22 mouse cellular contexts compared by ENCODE assay signal in the genomic region with DNA sequence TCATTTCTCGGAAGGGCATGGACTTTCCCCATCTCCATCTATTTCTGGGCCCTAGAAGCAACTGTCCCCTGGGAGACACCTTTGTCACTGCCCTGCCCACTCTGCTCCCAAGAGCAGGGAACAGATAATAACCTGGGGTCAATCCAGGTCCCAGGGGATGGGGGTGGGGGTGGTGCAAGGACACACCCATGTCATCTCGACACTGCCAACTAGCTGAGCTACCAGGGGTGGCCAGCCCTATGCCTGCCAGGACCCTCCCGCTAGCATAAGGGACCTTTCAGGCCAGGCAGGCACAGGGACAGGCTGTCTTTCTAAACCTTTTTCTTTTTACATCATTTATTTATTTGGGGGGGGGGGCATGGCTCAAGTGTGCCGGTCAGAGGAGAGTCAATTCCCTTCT. TPM values are rescaled to one million over a fixed set of nuclear protein-coding genes. Genes with fewer than 3 reads are reported as not detected.
A peak's percentile ranks its signal among the peaks of the same experiment; 100 is the strongest.
DNase-seq lines count a peak whose midpoint lies in the region; ATAC-seq and TF ChIP-seq lines count a peak whose summit lies in the region.
"Had no signal": no experiment of that assay in that cellular context is flagged by ENCODE, and none has a peak within 500 bp of the region (broad histone marks: within the 10 kb centered on the region; RNA-seq: fewer than 3 reads in every experiment).

No protein-coding gene starts in this region.

- intact Hi-C loops in heart, adult 2 months (cut with DNase I): no loop called here

- H3K36me3 ChIP-seq in heart, embryonic 13.5 days: peaks cover 11% of the 10 kb centered on the region
- no peaks in the 10 kb centered on the region for H3K36me3 ChIP-seq in heart, adult 2 months (ENCODE audit: control insufficient read depth, insufficient read depth, low read length)
- H3K36me3 ChIP-seq in midbrain, embryonic 11.5 days (ENCODE audit: control insufficient read depth, insufficient read depth, low read length): no peaks in the 10 kb centered on the region; the same call in 1 of the 2 replicates
- no peaks in the 10 kb centered on the region for H3K36me3 ChIP-seq in midbrain, embryonic 15.5 days (replicated peaks)
- H3K36me3 ChIP-seq in intestine, embryonic 15.5 days: no peaks in the 10 kb centered on the region
- H3K36me3 ChIP-seq in limb, embryonic 14.5 days (ENCODE audit: control insufficient read depth, insufficient read depth, low read length): peaks cover 14% of the 10 kb centered on the region

- no peaks in the 10 kb centered on the region for H3K79me2 ChIP-seq in heart, adult 2 months (replicated peaks; ENCODE audit: control insufficient read depth, insufficient read depth, low read length)

- H3K4me1 ChIP-seq in heart, embryonic 13.5 days: peaks cover 25% of the 10 kb centered on the region
- H3K4me1 ChIP-seq in heart, adult 2 months (ENCODE audit: control insufficient read depth, insufficient read depth, low read length): no peaks in the 10 kb centered on the region
- peaks cover 6% of the 10 kb centered on the region; the same call in 1 of the 2 replicates for H3K4me1 ChIP-seq in midbrain, embryonic 11.5 days (ENCODE audit: control insufficient read depth, insufficient read depth, low read length)
- H3K4me1 ChIP-seq in midbrain, embryonic 15.5 days: 0 out of 2 replicates have a peak, but pooled peaks cover 5% of the 10 kb centered on the region
- peaks cover 17% of the 10 kb centered on the region for H3K4me1 ChIP-seq in intestine, embryonic 15.5 days (replicated peaks)
- peaks cover 10% of the 10 kb centered on the region; the same call in 1 of the 2 replicates for H3K4me1 ChIP-seq in limb, embryonic 14.5 days (ENCODE audit: control insufficient read depth, insufficient read depth, low read length)

- 46% methylated on average over 4 of the region's 4 CpGs for WGBS in heart, embryonic 13.5 days
- WGBS in heart, adult 2 months: 48% methylated on average over 4 of the region's 4 CpGs
- 48% methylated on average over 4 of the region's 4 CpGs for whole genome bisulfite sequencing in midbrain, embryonic 11.5 days
- WGBS in midbrain, embryonic 15.5 days: 60% methylated on average over 4 of the region's 4 CpGs
- WGBS in intestine, embryonic 15.5 days: 35% methylated on average over 4 of the region's 4 CpGs
- WGBS in limb, embryonic 14.5 days: 75% methylated on average over 4 of the region's 4 CpGs

- peak overlapping the region; percentile 51 for H3K9ac ChIP-seq in heart, embryonic 13.5 days
- no peak overlapping the region for H3K9ac ChIP-seq in heart, adult 2 months (ENCODE audit: low read depth, low read length)
- H3K9ac ChIP-seq in midbrain, embryonic 11.5 days (ENCODE audit: low read length): no peak overlapping the region; the same call in 1 of the 2 replicates
- no peak overlapping the region for H3K9ac ChIP-seq in midbrain, embryonic 15.5 days
- no peak overlapping the region for H3K9ac ChIP-seq in intestine, embryonic 15.5 days
- H3K9ac ChIP-seq in limb, embryonic 14.5 days (ENCODE audit: low read depth, low read length, severe bottlenecking): no peak overlapping the region
- H3K9ac ChIP-seq: hindbrain, embryonic 14.5 days; liver, embryonic 13.5 days; midbrain, embryonic 12.5 days had no signal

- H3K27me3 ChIP-seq in heart, embryonic 13.5 days (replicated peaks): no peaks in the 10 kb centered on the region
- H3K27me3 ChIP-seq in heart, adult 2 months (ENCODE audit: control insufficient read depth, insufficient read depth, low read length): no peaks in the 10 kb centered on the region
- no peaks in the 10 kb centered on the region for H3K27me3 ChIP-seq in midbrain, embryonic 11.5 days (ENCODE audit: control insufficient read depth, insufficient read depth, low read length)
- H3K27me3 ChIP-seq in midbrain, embryonic 15.5 days (replicated peaks): no peaks in the 10 kb centered on the region
- no peaks in the 10 kb centered on the region for H3K27me3 ChIP-seq in intestine, embryonic 15.5 days (replicated peaks)
- no peaks in the 10 kb centered on the region for H3K27me3 ChIP-seq in limb, embryonic 14.5 days (ENCODE audit: control insufficient read depth, insufficient read depth, low read length)
- H3K27me3 ChIP-seq: liver, embryonic 13.5 days; midbrain, embryonic 12.5 days; Patski had no signal

- no peaks in the 10 kb centered on the region for H3K9me3 ChIP-seq in heart, embryonic 13.5 days
- H3K9me3 ChIP-seq in midbrain, embryonic 11.5 days (ENCODE audit: control insufficient read depth, low read length): no peaks in the 10 kb centered on the region
- no peaks in the 10 kb centered on the region for H3K9me3 ChIP-seq in midbrain, embryonic 15.5 days
- no peaks in the 10 kb centered on the region for H3K9me3 ChIP-seq in intestine, embryonic 15.5 days
- no peaks in the 10 kb centered on the region for H3K9me3 ChIP-seq in limb, embryonic 14.5 days (ENCODE audit: control insufficient read depth, low read length)
- H3K9me3 ChIP-seq: liver, embryonic 13.5 days; midbrain, embryonic 12.5 days had no signal

- no peak for TF ChIP-seq CTCF in heart, adult 2 months (IDR thresholded peaks at IDR 0.05)

- no peak overlapping the region for H3K4me2 ChIP-seq in heart, embryonic 13.5 days
- no peak overlapping the region for H3K4me2 ChIP-seq in midbrain, embryonic 11.5 days
- H3K4me2 ChIP-seq in midbrain, embryonic 15.5 days: no peak overlapping the region
- H3K4me2 ChIP-seq in intestine, embryonic 15.5 days (replicated peaks): peak overlapping the region; percentile 18; the same call in 1 of the 2 replicates
- no peak overlapping the region for H3K4me2 ChIP-seq in limb, embryonic 14.5 days (replicated peaks; ENCODE audit: low read depth, low read length, severe bottlenecking)
- H3K4me2 ChIP-seq: hindbrain, embryonic 14.5 days; liver, embryonic 13.5 days; midbrain, embryonic 12.5 days had no signal

- no peak for DNase-seq in heart, adult 2 months
- DNase-seq in midbrain, embryonic 11.5 days (ENCODE audit: low spot score, missing footprints): no peak
- DNase-seq in limb, embryonic 14.5 days (ENCODE audit: low spot score): no peak
- DNase-seq in layer of hippocampus, postnatal 25 days (ENCODE audit: extremely low spot score in 1 of 2, low spot score in 1 of 2): no peak
- DNase-seq: adrenal gland, postnatal 14 days; cerebellum, adult 11-12 months; cerebellum, postnatal 25 days; gastrocnemius, postnatal 10 days; kidney, adult 8-10 months; kidney, postnatal 25 days; layer of hippocampus, adult 9-11 months; liver, embryonic 13.5 days; lung, postnatal 14 days; right cerebral cortex, postnatal 25 days; thymus, postnatal 36 days had no signal

- TF ChIP-seq POLR2A in heart, adult 2 months (IDR thresholded peaks at IDR 0.05; ENCODE audit: insufficient read depth, low read depth, low read length): no peak
- TF ChIP-seq POLR2A in limb, embryonic 14.5 days (IDR thresholded peaks at IDR 0.05; ENCODE audit: borderline replicate concordance, extremely low read depth, insufficient read depth, insufficient read length): no peak

- no peak for TF ChIP-seq EP300 in heart, adult 2 months (IDR thresholded peaks at IDR 0.05; ENCODE audit: insufficient read depth, low read depth, low read length)

- no peak overlapping the region for H3K4me3 ChIP-seq in heart, embryonic 13.5 days
- no peak overlapping the region for H3K4me3 ChIP-seq in heart, adult 2 months
- no peak overlapping the region for H3K4me3 ChIP-seq in midbrain, embryonic 11.5 days (ENCODE audit: low read depth, low read length)
- H3K4me3 ChIP-seq in midbrain, embryonic 15.5 days: no peak overlapping the region
- H3K4me3 ChIP-seq in intestine, embryonic 15.5 days (replicated peaks): no peak overlapping the region
- H3K4me3 ChIP-seq in limb, embryonic 14.5 days (replicated peaks; ENCODE audit: low read length): no peak overlapping the region
- H3K4me3 ChIP-seq: liver, embryonic 13.5 days; midbrain, embryonic 12.5 days had no signal

- no peak overlapping the region for H3K27ac ChIP-seq in heart, embryonic 13.5 days (replicated peaks)
- no peak overlapping the region for H3K27ac ChIP-seq in heart, adult 2 months
- H3K27ac ChIP-seq in midbrain, embryonic 11.5 days (ENCODE audit: low read depth, low read length): no peak overlapping the region
- H3K27ac ChIP-seq in midbrain, embryonic 15.5 days: no peak overlapping the region
- H3K27ac ChIP-seq in intestine, embryonic 15.5 days: no peak overlapping the region
- peak overlapping the region; percentile 56; the same call in 1 of the 2 replicates for H3K27ac ChIP-seq in limb, embryonic 14.5 days (replicated peaks; ENCODE audit: low read depth, low read length)
- H3K27ac ChIP-seq: hindbrain, embryonic 14.5 days; liver, embryonic 13.5 days had no signal

- no peak for ATAC-seq in heart, embryonic 13.5 days (ENCODE audit: extremely low read depth, insufficient number of reproducible peaks, low FRiP score, low TSS enrichment)
- ATAC-seq in midbrain, embryonic 11.5 days (ENCODE audit: low FRiP score): peak; percentile 20; the same call in 1 of the 2 replicates
- ATAC-seq in midbrain, embryonic 15.5 days (replicated peaks): no peak
- ATAC-seq in intestine, embryonic 15.5 days: peak; percentile 15; the same call in 1 of the 2 replicates
- ATAC-seq in limb, embryonic 14.5 days (ENCODE audit: low FRiP score, low read depth): peak; percentile 7; the same call in 1 of the 2 replicates
- ATAC-seq: activated CD4-positive, CD25-positive, alpha-beta regulatory T cell, adult 4 months; Patski had no signal

RNA-seq across cellular contexts. Expression of a gene that starts 28.5 kb away (rescaled TPM):
- 11.9 and 12.5 TPM in 2 replicates for polyA plus RNA-seq in heart, embryonic 13.5 days (2015; fragmentation: Nextera tagmentation; extraction: Ambion mirVana)
- 1 to 10 TPM; 1.8 to 2.0 TPM for total RNA-seq in heart, adult 2 months (2021)
- 9.6 and 11.1 TPM in 2 replicates for polyA plus RNA-seq in heart, adult 2 months (2012; rRNA removed)
- polyA plus RNA-seq in midbrain, embryonic 11.5 days (2014; fragmentation: Nextera tagmentation; extraction: Ambion mirVana): 24.7 and 25.7 TPM in 2 replicates
- 2.7 and 3.6 TPM in 2 replicates for polyA plus RNA-seq in midbrain, embryonic 15.5 days (2015; fragmentation: Nextera tagmentation; extraction: Ambion mirVana)
- 8.3 and 9.5 TPM in 2 replicates for polyA plus RNA-seq in intestine, embryonic 15.5 days (2015; fragmentation: Nextera tagmentation; extraction: Ambion mirVana)
- polyA plus RNA-seq in limb, embryonic 14.5 days (2012; rRNA removed): 281 and 440 TPM in 2 replicates
- polyA plus RNA-seq in limb, embryonic 14.5 days (2014; fragmentation: Nextera tagmentation; extraction: Ambion mirVana): 57.5 and 64.7 TPM in 2 replicates
- 1 to 10 TPM; 1.4 to 1.5 TPM for total RNA-seq in layer of hippocampus, postnatal 25 days (2021)
- polyA plus RNA-seq: activated CD4-positive, CD25-positive, alpha-beta regulatory T cell, adult 4 months; Patski had no signal

Comparison
In these comparisons a context has a peak if more than half of its experiments do, and no peak if none do; other contexts are left out.
1. ATAC-seq: peak in midbrain, embryonic 11.5 days (single experiment), intestine, embryonic 15.5 days (single experiment) and limb, embryonic 14.5 days (single experiment); none in heart, embryonic 13.5 days (single experiment) and midbrain, embryonic 15.5 days (single experiment).